Mouse (Mus musculus) mouse trophoblast stem cell (cell line): ENCODE results near the gene Tmbim4.

Source experiments
- in situ Hi-C, 2 experiments: fragments of 300-500 bp; cut with MseI, MboI; formaldehyde crosslinking; loops; 2 replicates in 1 of 2; 3 replicates in 1 of 2; pipeline ENCODE4 v1.15.1; 2025

Tmbim4 gene

GRCm38 (mm10) chr10:120245681-120246080 is 44.3 kb downstream of the Tmbim4 start:
- in situ Hi-C loops: no loop called here

GRCm38 (mm10) chr10:120246994-120247750 is 45.8 kb downstream of the Tmbim4 start:
- in situ Hi-C loops: no loop called here

- in situ Hi-C loops: no loop called here
Measured at GRCm38 (mm10) chr10:120250911-120251683, 49.7 kb downstream of the Tmbim4 start.

GRCm38 (mm10) chr10:120251791-120252190 is 50.4 kb downstream of the Tmbim4 start:
- in situ Hi-C loops: no loop called here

GRCm38 (mm10) chr10:120252800-120253199 is 51.4 kb downstream of the Tmbim4 start:
- in situ Hi-C loops: no loop called here

- in situ Hi-C loops: no loop called here
Measured at GRCm38 (mm10) chr10:120257231-120257630, 55.8 kb downstream of the Tmbim4 start.

- in situ Hi-C loops: no loop called here
Measured at GRCm38 (mm10) chr10:120267790-120268189, 66.4 kb downstream of the Tmbim4 start.

- in situ Hi-C loops: no loop called here
Measured at GRCm38 (mm10) chr10:120269946-120270345, 68.6 kb downstream of the Tmbim4 start.

GRCm38 (mm10) chr10:120270777-120271176 is 69.4 kb downstream of the Tmbim4 start:
- in situ Hi-C loops: no loop called here

GRCm38 (mm10) chr10:120271318-120271717 is 69.9 kb downstream of the Tmbim4 start:
- in situ Hi-C loops: no loop called here

GRCm38 (mm10) chr10:120271879-120272269 is 70.5 kb downstream of the Tmbim4 start:
- in situ Hi-C loops: no loop called here

GRCm38 (mm10) chr10:120272270-120272883 is 71.0 kb downstream of the Tmbim4 start:
- in situ Hi-C loops: no loop called here

GRCm38 (mm10) chr10:120273335-120273734 is 71.9 kb downstream of the Tmbim4 start:
- in situ Hi-C loops: no loop called here
